Mouse (Mus musculus): ENCODE data around the gene Capzb. TPM values are rescaled to one million over a fixed set of nuclear protein-coding genes. Genes with fewer than 3 reads are reported as not detected.

Gene Capzb
- total RNA-seq, 2 experiments from 2014 or later, result 343 to 381 TPM

GRCm38 (mm10) chr4:139259302-139259871 is 66.7 kb downstream of the Capzb start:
- no peak for DNase-seq (ENCODE audit: low spot score in 2 of 2)

DNA sequence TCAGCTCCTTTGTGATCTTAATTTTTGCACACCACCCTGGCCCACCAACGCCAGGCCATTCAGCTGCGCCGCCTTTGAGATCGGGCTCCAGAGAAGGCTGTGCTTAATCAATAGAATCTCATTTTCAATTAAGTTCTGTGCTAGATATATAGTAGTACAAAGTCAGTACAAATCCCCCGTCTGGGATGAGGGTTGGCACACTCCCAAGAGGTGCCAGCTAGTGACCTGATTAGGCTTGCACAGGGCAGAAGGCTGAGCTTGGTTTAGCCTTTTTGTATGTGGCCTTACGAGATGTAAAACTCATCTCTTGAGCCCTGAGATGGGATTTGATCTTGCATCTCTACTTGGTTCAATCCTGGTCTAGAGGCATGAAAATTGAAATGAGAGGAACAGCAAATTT is 70.3 kb downstream of the Capzb start:
- DNase-seq (ENCODE audit: low spot score in 2 of 2), result no peak

GRCm38 (mm10) chr4:139265783-139266499 is 73.2 kb downstream of the Capzb start:
- DNase-seq (ENCODE audit: low spot score in 2 of 2), result peak in 1 of 2 experiments; percentile 22

DNA sequence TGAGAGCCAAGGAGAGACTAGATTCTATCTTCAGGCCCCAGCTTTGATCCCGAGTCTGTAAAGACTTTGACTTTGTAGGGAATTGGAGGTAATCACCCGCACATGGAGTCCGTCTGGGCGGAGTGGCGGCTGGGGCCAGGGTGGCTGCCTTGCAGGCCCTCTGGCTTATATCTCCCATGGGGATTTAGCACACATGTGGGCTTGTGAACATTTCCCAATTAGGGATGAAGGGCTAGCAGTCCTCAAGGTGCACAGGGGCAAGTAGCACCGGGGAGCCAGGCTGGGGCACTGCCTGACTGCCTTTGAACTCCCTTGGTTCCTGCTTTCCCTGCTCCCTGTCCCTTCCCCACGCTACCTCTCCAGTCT is 73.8 kb downstream of the Capzb start:
- no peak for DNase-seq (ENCODE audit: low spot score in 2 of 2)

GRCm38 (mm10) chr4:139267335-139267734 is 74.6 kb downstream of the Capzb start:
- no peak for DNase-seq (ENCODE audit: low spot score in 2 of 2)

- DNase-seq (ENCODE audit: low spot score in 2 of 2), result no peak
These were observed 75.5 kb downstream of the Capzb start for GRCm38 (mm10) chr4:139268242-139268641.

DNA sequence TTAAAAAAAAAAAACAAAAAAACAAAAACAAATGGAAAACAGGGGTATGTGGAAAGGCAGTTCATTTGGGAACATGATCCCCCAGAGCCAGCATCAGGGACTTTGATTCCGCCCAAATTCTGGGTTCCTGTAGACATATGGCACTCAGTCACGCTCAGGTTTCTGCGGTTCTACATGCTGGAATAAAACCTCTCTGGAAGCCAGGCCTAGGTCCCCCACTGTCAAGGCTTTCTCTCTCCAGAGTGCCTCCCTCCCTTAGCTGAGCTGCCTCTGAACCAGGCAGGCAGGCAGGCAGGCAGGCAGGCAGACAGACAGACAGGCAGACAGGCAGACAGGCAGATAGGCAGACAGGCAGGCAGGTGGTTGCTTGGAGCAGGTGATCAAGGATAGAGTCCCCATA is 77.5 kb downstream of the Capzb start:
- no peak for DNase-seq (ENCODE audit: low spot score in 2 of 2)

DNA sequence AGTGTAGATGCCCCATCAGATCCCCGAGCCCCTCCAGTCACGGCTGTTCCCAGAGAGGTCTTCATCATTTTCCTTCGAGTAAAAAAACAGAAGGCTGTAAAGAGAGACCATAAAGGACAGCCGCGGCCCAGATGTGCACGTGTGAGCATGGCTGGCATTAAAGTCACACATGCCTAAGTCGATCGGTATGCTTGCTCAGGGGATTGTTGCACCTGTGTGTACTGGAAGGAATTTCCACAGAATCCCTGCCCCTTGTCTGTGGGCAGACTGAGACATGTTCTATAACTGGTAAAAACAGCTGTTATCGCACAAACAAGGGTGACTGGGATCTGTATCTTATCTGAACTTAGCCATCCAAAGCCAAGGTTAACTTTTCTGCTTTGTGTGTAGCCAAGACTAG is 78.9 kb downstream of the Capzb start:
- no peak for DNase-seq (ENCODE audit: low spot score in 2 of 2)

DNA sequence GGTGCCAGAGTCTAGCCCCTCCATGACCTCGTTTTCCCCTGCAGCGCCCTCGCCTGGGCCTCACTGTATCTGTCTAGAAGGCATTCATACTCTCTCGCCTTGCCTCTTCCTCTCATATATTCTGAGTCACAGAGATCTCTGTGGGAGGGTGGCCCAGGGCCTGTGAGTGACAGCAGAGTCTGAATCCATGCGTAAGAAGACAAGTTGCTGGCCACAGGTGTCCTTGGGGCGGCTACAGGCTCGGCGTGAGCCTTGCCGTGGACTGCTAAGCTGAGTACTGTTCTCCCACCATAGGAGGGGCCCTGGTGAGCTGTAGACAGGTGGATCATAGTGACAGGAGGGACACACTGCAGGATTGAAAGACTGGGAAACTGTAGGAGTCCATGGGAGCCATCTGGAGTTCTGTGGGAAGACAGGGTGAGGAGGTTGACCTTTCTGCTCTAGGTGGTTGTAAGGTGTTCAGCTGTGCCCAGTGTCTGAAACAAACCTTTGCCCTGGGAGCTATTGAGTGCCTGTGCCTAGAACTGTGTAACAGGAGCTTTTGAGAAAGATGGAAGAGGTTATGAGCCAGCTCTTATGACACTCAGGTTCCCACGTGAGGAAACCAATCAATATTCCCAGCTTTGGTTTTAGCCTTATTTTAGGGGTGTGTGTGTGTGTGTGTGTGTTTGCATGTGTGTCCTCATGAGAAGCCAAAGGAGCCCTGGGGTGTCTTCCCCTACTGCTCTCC is 80.4 kb downstream of the Capzb start:
- DNase-seq (ENCODE audit: low spot score in 2 of 2), result no peak

- DNase-seq (ENCODE audit: low spot score in 2 of 2), result no peak
These were observed 81.9 kb downstream of the Capzb start for GRCm38 (mm10) chr4:139274573-139274972.

- no peak for DNase-seq (ENCODE audit: low spot score in 2 of 2)
These were observed 83.7 kb downstream of the Capzb start for GRCm38 (mm10) chr4:139276411-139276810.

GRCm38 (mm10) chr4:139280530-139280929 is 87.8 kb downstream of the Capzb start:
- no peak for DNase-seq (ENCODE audit: low spot score in 2 of 2)

DNA sequence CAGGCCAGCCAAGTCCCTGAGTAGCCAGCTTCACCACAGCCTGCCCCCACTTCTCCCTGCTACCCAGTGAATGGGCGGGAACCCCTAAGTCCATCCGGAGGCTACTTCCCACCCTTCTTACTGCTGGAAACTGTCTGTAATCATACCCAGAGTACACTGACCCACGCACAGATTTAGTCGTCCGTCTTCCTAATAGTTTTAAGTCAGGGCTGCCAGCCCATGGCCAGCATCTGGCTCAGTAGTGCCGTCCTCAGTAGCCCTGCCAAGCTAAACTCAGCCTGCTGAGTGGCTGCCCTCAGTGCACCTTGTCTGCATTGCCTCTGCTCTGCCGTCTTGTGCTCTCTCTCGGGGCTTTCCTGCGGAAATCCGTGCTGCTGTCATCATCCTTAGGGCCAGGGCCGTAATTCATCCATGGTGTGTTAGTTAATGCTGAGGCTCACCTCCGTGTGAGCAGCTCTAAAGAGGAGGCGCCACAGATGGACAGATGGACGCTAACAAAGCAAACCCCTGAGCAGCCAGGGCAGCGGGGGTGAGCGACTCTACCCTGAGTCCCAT is 89.2 kb downstream of the Capzb start:
- no peak for DNase-seq (ENCODE audit: low spot score in 2 of 2)

- no peak for DNase-seq (ENCODE audit: low spot score in 2 of 2)
These were observed 90.3 kb downstream of the Capzb start for GRCm38 (mm10) chr4:139282955-139283417.

- DNase-seq (ENCODE audit: low spot score in 2 of 2), result no peak
These were observed 92.2 kb downstream of the Capzb start for GRCm38 (mm10) chr4:139284877-139285276.

DNA sequence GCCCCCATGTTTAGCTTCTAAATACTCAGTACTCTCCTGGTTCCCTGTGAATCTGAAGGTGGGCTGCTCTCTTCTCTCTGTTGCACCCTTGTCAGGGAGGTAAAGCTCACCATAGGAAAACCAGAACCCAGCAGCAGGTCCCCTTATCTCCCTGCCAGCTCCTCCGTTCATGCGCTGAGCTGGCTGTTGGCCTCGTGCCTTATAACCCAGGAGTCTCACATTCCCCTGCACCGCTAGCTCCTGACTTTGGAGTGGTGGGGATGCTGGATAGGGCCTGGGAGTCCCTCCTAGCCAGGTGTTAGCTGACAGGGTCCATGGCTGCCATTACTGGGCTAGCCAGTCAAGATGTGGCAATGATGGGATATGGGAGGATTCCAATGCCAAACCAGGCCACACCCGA is 93.5 kb downstream of the Capzb start:
- DNase-seq (ENCODE audit: low spot score in 2 of 2), result no peak

DNA sequence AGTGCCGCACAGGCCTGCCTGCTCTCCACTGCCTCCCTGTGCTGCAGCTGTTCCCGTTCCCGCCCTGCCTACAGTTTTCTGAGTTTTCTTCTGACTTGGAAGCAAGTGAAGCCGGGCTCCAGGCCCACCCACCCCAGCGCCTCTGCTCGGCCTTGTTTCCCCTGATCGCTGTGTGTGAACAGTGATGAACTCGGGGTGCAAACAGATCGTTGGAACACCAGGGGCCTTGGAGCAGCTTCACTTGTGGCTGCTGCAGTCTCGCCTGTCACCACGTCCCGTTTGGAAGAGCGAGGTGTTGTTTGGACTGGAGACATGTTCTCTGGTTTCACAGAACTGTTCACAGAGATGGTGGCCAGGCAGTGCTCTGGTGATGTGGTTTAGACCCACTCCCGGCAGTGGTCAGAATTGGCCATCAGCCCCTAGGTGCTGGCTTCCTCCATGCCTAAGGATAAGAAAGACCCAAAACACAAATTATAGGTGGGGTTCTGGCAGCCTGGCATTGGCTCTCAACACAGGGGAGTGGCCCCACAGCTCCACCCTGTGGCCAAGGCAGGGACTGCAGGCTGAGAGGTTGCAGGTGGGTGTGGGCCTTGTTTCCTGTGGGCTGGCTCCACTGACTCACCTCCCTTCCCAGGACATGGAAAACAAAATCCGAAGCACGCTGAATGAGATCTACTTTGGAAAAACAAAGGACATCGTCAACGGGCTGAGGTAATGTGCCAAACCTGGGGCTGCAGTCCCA is 94.6 kb downstream of the Capzb start:
- DNase-seq (ENCODE audit: low spot score in 2 of 2), result peak; percentile 87 to 88

GRCm38 (mm10) chr4:139289017-139289416 is 96.3 kb downstream of the Capzb start:
- DNase-seq (ENCODE audit: low spot score in 2 of 2), result peak; percentile 60 to 68

DNA sequence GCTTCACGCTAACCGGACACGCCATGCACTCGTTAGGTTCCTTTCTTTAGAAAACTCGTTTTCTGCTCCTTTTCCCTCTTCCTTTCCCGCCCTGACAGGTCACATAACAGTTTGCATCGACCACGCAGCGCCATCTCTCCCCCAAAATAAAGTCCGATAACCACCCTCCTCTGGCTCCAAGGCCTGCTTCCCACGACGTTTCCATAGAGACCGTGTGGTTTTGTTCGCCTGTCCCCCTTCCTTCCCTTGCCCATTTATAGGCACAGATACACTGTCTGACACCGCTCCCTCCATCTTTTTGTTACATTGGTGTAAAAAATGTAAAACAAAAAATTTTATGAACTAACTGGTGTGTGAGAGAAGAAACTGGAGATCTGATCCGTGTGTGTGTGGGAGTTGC is 98.4 kb downstream of the Capzb start:
- DNase-seq (ENCODE audit: low spot score in 2 of 2), result no peak

DNA sequence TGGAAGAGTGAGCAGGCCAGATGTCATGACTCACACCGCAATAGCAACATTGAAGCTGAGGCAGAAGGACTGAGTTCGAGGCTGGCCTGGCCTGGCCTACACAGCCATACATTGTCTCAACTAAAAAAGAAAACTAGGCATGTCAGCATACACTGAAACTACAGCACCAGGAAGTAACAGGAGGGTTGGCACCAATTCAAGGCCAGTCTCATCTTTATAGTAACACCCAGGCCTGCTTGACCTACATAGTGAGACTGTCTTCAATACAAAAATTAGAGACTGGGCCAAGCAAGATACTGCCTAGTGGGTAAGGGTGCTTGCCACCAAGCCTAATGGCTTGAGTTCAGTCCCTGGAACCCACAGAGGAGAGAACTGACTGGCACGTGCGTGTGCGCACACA is 99.3 kb downstream of the Capzb start:
- DNase-seq (ENCODE audit: low spot score in 2 of 2), result no peak

- DNase-seq (ENCODE audit: low spot score in 2 of 2), result peak; percentile 51 to 64
These were observed 104.9 kb downstream of the Capzb start for GRCm38 (mm10) chr4:139297566-139297965.
